ENCODE assay signal across 14 mouse cellular contexts in genomic region chr11:110563272-110563671, GRCm38 (mm10).
DNase-seq lines count a peak whose midpoint lies in the region; ATAC-seq and TF ChIP-seq lines count a peak whose summit lies in the region.
"Had no signal": no experiment of that assay in that cellular context is flagged by ENCODE, and none has a peak within 500 bp of the region (broad histone marks: within the 10 kb centered on the region; RNA-seq: fewer than 3 reads in every experiment).

No protein-coding gene starts in this region.

- WGBS in heart, embryonic 14.5 days, result 21% methylated on average over 12 of the region's 12 CpGs
- 73% methylated on average over 12 of the region's 12 CpGs for WGBS in forebrain, postnatal 0 days

- H3K27me3 ChIP-seq in heart, embryonic 14.5 days (ENCODE audit: control insufficient read depth, insufficient read depth, low read length), result no peaks in the 10 kb centered on the region
- H3K27me3 ChIP-seq in forebrain, postnatal 0 days (ENCODE audit: insufficient read depth, low read length), result no peaks in the 10 kb centered on the region
- H3K27me3 ChIP-seq: hindbrain, embryonic 15.5 days had no signal

- H3K27ac ChIP-seq in layer of hippocampus, adult 2 months, result no peak overlapping the region
- peak overlapping the region in 1 of 2 experiments; percentile 30; a peak in 1 of 4 replicates for H3K27ac ChIP-seq in heart, embryonic 14.5 days (replicated peaks in 1 of 2; ENCODE audit: control insufficient read depth in 1 of 2, insufficient read depth in 1 of 2, low read depth in 2 of 2, low read length in 2 of 2)
- H3K27ac ChIP-seq in forebrain, postnatal 0 days (ENCODE audit: low read depth, low read length), result no peak overlapping the region
- H3K27ac ChIP-seq: hindbrain, embryonic 15.5 days had no signal

- peak; percentile 36 for DNase-seq in adrenal gland, adult 2 months
- no peak for DNase-seq in adrenal gland, adult 8-10 months
- no peak for DNase-seq in layer of hippocampus, adult 2 months (ENCODE audit: low spot score in 2 of 2)
- DNase-seq in layer of hippocampus, adult 18-20 months (ENCODE audit: low spot score in 2 of 2), result no peak
- peak; percentile 11 to 12 for DNase-seq in kidney, postnatal 4 days
- DNase-seq in B cell, adult 2 months, result no peak
- no peak for DNase-seq in forebrain, postnatal 0 days
- DNase-seq: cerebellum, postnatal 10 days; thymus, postnatal 25 days had no signal

- no peak overlapping the region for H3K9ac ChIP-seq in heart, embryonic 14.5 days (ENCODE audit: low read length)
- H3K9ac ChIP-seq in forebrain, postnatal 0 days, result no peak overlapping the region
- H3K9ac ChIP-seq: hindbrain, embryonic 15.5 days had no signal

- peak overlapping the region; percentile 13; the same call in 1 of the 2 replicates for H3K4me3 ChIP-seq in layer of hippocampus, adult 2 months
- H3K4me3 ChIP-seq in heart, embryonic 14.5 days (ENCODE audit: control insufficient read depth in 1 of 2, insufficient read depth in 1 of 2, low read depth in 1 of 2, low read length in 2 of 2), result no peak overlapping the region
- no peak overlapping the region for H3K4me3 ChIP-seq in forebrain, postnatal 0 days (ENCODE audit: low read depth, low read length)
- H3K4me3 ChIP-seq: erythroblast, embryonic 14.5 days; hindbrain, embryonic 15.5 days had no signal

- H3K4me1 ChIP-seq in heart, embryonic 14.5 days (ENCODE audit: control insufficient read depth in 2 of 2, insufficient read depth in 2 of 2, low read length in 2 of 2), result peaks cover 2 to 3% of the 10 kb centered on the region in 2 experiments; a peak in 1 of 4 replicates
- H3K4me1 ChIP-seq in forebrain, postnatal 0 days (ENCODE audit: insufficient read depth), result no peaks in the 10 kb centered on the region
- H3K4me1 ChIP-seq: hindbrain, embryonic 15.5 days had no signal

- ATAC-seq in heart, embryonic 14.5 days (ENCODE audit: insufficient number of reproducible peaks, insufficient read depth, low FRiP score, low read depth), result no peak
- ATAC-seq in forebrain, postnatal 0 days, result no peak
- ATAC-seq: activated CD4-positive, CD25-positive, alpha-beta regulatory T cell, adult 4 months had no signal

- H3K4me2 ChIP-seq in heart, embryonic 14.5 days (ENCODE audit: low read length), result peak overlapping the region; percentile 47
- H3K4me2 ChIP-seq in forebrain, postnatal 0 days (ENCODE audit: low read depth), result no peak overlapping the region
- H3K4me2 ChIP-seq: hindbrain, embryonic 15.5 days had no signal

- H3K36me3 ChIP-seq in heart, embryonic 14.5 days (ENCODE audit: control insufficient read depth, insufficient read depth, low read length), result no peaks in the 10 kb centered on the region
- no peaks in the 10 kb centered on the region for H3K36me3 ChIP-seq in forebrain, postnatal 0 days (ENCODE audit: insufficient read depth)
- H3K36me3 ChIP-seq: G1E; hindbrain, embryonic 15.5 days had no signal

- H3K9me3 ChIP-seq in heart, embryonic 14.5 days (ENCODE audit: control insufficient read depth, low read length), result no peaks in the 10 kb centered on the region
- H3K9me3 ChIP-seq in forebrain, postnatal 0 days (ENCODE audit: low read length), result no peaks in the 10 kb centered on the region
- H3K9me3 ChIP-seq: hindbrain, embryonic 15.5 days had no signal

- TF ChIP-seq CTCF in layer of hippocampus, adult 2 months (conservative IDR thresholded peaks at IDR 0.05), result no peak
- no peak for TF ChIP-seq CTCF in forebrain, postnatal 0 days (IDR thresholded peaks at IDR 0.05; ENCODE audit: low read depth)

Comparison
In these comparisons a context has a peak if more than half of its experiments do, and no peak if none do; other contexts are left out.
1. DNase-seq: peak in adrenal gland, adult 2 months (single experiment) and kidney, postnatal 4 days (2 of 2); none in adrenal gland, adult 8-10 months (single experiment), layer of hippocampus, adult 2 months (0 of 2), layer of hippocampus, adult 18-20 months (0 of 2), B cell, adult 2 months (0 of 2) and forebrain, postnatal 0 days (single experiment).